ENCODE assay signal across 12 mouse cellular contexts in the genomic region with DNA sequence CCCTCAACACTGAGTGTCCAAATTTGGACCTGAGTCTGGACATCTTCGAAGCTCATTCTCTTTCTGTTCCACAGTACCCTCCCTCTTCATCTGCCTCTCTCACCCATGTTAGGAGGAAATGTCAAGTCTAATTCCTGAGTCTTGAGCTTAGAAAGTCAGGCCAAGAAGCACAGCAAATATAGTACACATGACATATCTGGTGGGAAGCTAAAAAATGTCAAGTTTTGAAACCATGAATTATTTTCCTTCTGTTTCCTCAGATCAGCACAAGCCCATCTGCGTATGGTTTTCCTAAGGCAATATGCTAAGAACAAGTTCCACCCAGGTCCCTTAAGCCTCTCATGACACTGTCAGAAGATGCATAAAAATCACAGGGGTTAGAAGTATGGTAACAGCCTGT.
"Had no signal": no experiment of that assay in that cellular context is flagged by ENCODE, and none has a peak within 500 bp of the region (broad histone marks: within the 10 kb centered on the region; RNA-seq: fewer than 3 reads in every experiment).

No protein-coding gene starts in this region.

- DNase-seq: kidney, adult 8-10 months; kidney, postnatal 25 days; liver; liver, embryonic 13.5 days; liver, postnatal 0 days; right cerebral cortex, postnatal 14 days; thymus, postnatal 36 days had no signal

- H3K27ac ChIP-seq: limb, embryonic 12.5 days; liver, embryonic 13.5 days; lung, embryonic 15.5 days; midbrain, embryonic 13.5 days; stomach, embryonic 15.5 days had no signal

- H3K36me3 ChIP-seq: limb, embryonic 12.5 days; liver, embryonic 13.5 days; lung, embryonic 15.5 days; midbrain, embryonic 13.5 days; stomach, embryonic 15.5 days had no signal

- H3K4me1 ChIP-seq: limb, embryonic 12.5 days; liver, embryonic 13.5 days; lung, embryonic 15.5 days; midbrain, embryonic 13.5 days; stomach, embryonic 15.5 days had no signal

- ATAC-seq: intestine, postnatal 0 days; liver, postnatal 0 days; midbrain, embryonic 13.5 days had no signal

- H3K9me3 ChIP-seq: limb, embryonic 12.5 days; liver, embryonic 13.5 days; lung, embryonic 15.5 days; midbrain, embryonic 13.5 days; stomach, embryonic 15.5 days had no signal

- H3K4me3 ChIP-seq: limb, embryonic 12.5 days; liver, embryonic 13.5 days; lung, embryonic 15.5 days; midbrain, embryonic 13.5 days; stomach, embryonic 15.5 days had no signal

- H3K27me3 ChIP-seq: limb, embryonic 12.5 days; liver, embryonic 13.5 days; lung, embryonic 15.5 days; midbrain, embryonic 13.5 days; stomach, embryonic 15.5 days had no signal

- H3K4me2 ChIP-seq: limb, embryonic 12.5 days; liver, embryonic 13.5 days; lung, embryonic 15.5 days; midbrain, embryonic 13.5 days; stomach, embryonic 15.5 days had no signal

- H3K9ac ChIP-seq: limb, embryonic 12.5 days; liver, embryonic 13.5 days; liver, postnatal 0 days; lung, embryonic 15.5 days; midbrain, embryonic 13.5 days; stomach, embryonic 15.5 days had no signal
